Mouse (Mus musculus) bone marrow, adult 2 months (tissue): ENCODE results near the gene Rtn2. TPM values are rescaled to one million over a fixed set of nuclear protein-coding genes. Genes with fewer than 3 reads are reported as not detected.

ENCODE experiments used
- H3K27ac ChIP-seq: fragments of 200-500 bp; 2 replicates; pipeline ENCODE4 v1.5.1; 2012; ENCODE audit warnings: low read depth, mild to moderate bottlenecking, control low read depth, inconsistent platforms, low read length; ENCODE audit not compliant: control insufficient read depth, poor library complexity, insufficient read depth
- H3K4me1 ChIP-seq: fragments of 200-500 bp; 2 replicates; pipeline ENCODE4 v1.6.1; 2011; ENCODE audit warnings: low read length; ENCODE audit not compliant: control insufficient read depth, insufficient read depth
- H3K4me3 ChIP-seq: fragments of 200-500 bp; replicated peaks from 2 replicates; pipeline ENCODE3; 2011; ENCODE audit warnings: mild to moderate bottlenecking, low read depth, low read length, control low read depth; ENCODE audit not compliant: control insufficient read depth
- CTCF ChIP-seq: fragments of 200-500 bp; IDR thresholded peaks from 2 replicates; pipeline ENCODE4 v1.5.1; 2011; ENCODE audit warnings: low read length, control low read depth; ENCODE audit not compliant: control insufficient read depth, insufficient read depth
- POLR2A ChIP-seq: fragments of 200-500 bp; IDR thresholded peaks from 2 replicates; pipeline ENCODE4 v1.6.1; 2011; ENCODE audit warnings: low read depth, mild to moderate bottlenecking, control low read depth, low read length, borderline replicate concordance; ENCODE audit not compliant: control insufficient read depth
- WGBS: fragments of 180-500 bp; shearing (Covaris S2); methylation state at CpG from one replicate; pipeline ENCODE4 v1.1.7; 2018; 5-methylcytosine and 5-hydroxymethylcytosine counted together
- polyA plus RNA-seq: library from polyadenylated mRNA; stranded (reverse); fragments of >200 nt; gene quantifications from 2 replicates; pipeline ENCODE4 v1.2.4, GENCODE M21; 2011; ENCODE audit warnings: low replicate concordance; ENCODE audit not compliant: missing spikeins, insufficient read depth, insufficient read length

The Rtn2 gene
- polyA plus RNA-seq, result 0.92 and 2.3 TPM in 2 replicates

DNA sequence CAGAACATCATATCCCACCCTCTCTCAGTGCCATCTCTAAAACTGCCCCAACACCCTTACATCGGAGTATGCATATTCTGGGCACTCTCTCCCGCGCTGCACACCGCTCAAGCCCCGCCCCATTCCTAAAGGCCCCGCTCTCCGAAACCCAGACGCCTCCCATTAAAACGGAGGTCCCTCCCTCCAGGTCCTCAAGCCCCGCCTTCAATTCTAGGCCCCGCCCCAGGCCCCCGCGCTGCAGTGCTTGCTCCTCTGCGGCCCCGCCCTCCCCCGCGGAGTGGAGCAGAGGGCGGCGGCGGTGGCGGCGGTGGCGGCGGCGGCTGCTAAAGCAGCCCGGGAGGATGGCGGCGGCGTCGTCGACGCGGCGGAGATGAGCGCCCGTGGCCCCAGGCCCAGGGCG lies at the start of gene Rtn2:
Gene Rtn2 (plus strand): TSS at position 240 of the 400 bp plus-strand sequence.
- Histone ChIP-seq H3K4me3 (peak within 1 kb of the TSS; percentile 28), H3K4me1 (no peaks in the 10 kb centered on the region), H3K27ac (no peak within 1 kb of the TSS)
- no peak for TF ChIP-seq POLR2A
- no peak for TF ChIP-seq CTCF
- WGBS, result 1% methylated on average over 35 of the region's 37 CpGs

DNA sequence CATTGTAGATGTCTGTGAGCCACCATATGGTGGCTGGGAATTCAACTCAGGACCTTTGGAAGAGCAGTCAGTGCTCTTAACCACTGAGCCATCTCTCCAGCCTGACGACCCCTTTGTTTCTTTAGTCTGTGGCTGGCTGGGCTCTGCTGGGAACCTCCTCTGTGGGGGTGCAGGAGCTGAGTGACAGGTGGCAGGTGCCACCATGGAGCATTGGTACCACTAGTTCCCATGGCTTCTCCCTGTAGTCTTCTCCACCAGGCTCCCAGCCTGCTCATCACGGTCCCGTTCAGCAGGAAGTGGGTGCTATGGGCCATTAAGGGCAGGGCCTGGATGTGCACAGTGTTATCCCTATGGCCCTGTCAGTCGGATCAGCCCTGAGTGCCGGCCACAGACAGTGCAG lies 47.8 kb upstream of the Rtn2 start:
- Histone ChIP-seq H3K4me3 (no peak overlapping the region), H3K4me1 (no peaks in the 10 kb centered on the region), H3K27ac (no peak overlapping the region)
- WGBS, result 69% methylated on average over 5 of the region's 5 CpGs
- TF ChIP-seq CTCF (no peak), POLR2A (no peak)

DNA sequence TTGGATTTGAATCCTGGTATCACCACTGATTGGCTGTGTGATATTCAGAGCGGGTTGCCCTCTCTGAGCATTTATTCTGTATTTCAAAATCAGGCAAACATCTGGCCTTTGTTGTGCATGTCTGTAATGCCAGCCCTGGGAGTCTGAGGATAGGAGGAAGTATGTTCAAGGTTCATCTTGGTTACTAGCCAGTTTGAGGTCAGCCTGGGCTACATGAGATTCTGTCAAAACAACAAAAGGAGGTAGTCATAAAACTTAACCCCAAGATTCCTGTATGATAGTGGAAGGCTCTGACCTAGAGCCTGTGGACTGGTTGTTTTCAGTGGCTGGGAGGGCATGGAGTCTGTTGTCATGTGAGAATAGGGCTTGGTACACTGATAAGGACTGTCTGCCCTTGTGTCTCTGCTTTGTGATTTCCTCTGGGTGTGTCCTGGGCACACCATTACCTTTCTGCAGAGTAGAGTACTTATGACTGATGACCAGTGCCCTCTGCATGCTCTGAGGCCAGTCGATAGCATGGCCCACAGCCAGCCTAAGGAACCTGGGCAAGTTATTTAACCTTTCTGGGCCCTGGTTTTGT lies 47.2 kb upstream of the Rtn2 start:
- 59% methylated on average over 2 of the region's 2 CpGs for WGBS

DNA sequence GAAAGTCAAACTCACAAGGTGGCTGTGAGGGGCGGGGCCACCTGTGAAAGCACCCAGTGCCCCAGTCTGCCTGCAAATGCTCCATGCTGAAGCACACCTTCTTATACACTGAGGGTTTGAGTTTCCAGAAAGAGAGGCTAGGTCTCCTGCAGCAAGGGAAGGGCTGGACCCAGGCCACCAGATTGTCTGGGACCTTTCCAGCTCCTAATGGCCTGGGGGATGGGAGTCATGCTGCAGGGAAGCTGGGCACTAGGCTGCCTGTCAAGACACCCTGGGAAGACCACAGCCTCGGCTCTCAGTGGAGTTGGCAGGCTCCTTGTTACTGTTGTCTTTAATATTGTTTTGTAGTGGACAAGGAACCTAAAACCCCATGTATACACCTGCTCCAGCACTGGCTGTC lies 46.0 kb upstream of the Rtn2 start:
- TF ChIP-seq CTCF (no peak), POLR2A (no peak)
- WGBS, result 87% methylated on average over 2 of the region's 2 CpGs
- H3K27ac ChIP-seq, result no peak overlapping the region
- no peak overlapping the region for H3K4me3 ChIP-seq
- H3K4me1 ChIP-seq, result no peaks in the 10 kb centered on the region

More for the DNA sequence above, 47.2 kb upstream of the Rtn2 start:
- H3K4me1 ChIP-seq, result no peaks in the 10 kb centered on the region
- no peak overlapping the region for H3K4me3 ChIP-seq
- TF ChIP-seq POLR2A, result no peak
- no peak for TF ChIP-seq CTCF
- H3K27ac ChIP-seq, result no peak overlapping the region

DNA sequence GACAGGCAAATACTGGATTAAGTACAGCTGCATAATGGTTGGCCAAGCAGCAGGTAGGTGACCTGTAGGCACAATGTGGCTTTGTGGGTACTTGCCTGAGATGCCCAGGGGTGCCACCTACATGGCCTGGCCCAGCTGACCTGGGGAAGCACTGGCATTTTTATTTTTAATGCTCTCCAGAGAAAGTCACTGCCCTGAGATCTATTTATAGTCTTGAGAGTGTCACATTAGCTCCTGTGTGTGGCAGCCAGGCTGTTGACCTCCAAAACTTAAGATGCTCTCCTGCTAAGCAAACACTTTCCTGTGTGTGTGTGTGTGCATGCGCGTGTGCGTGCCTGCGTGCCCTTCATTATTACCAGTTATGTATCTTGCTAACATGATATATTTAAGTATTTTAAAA lies 44.1 kb upstream of the Rtn2 start:
- WGBS, result 97% methylated on average over 4 of the region's 4 CpGs
- TF ChIP-seq POLR2A, result no peak
- TF ChIP-seq CTCF, result no peak
- H3K4me3 ChIP-seq, result no peak overlapping the region
- no peak overlapping the region for H3K27ac ChIP-seq
- H3K4me1 ChIP-seq, result no peaks in the 10 kb centered on the region

DNA sequence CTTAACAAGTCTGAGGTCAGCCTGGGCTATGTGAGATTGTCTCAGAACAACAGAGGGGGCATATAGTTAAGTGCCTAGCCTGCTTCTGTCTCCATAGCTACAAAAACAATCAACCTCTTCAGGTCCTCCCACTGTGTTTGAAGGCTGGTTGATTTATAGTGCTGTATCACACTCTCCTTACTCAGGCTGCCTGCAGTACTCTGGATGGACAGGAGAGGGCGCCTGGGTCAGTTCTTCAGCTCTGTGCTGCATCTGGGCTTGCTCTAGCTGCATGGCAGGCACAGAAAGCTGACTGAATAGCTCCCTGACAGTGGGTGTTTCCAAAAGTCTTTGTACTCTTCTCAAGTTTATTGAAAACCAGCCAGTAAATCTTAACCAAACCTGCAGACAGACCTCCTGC lies 43.0 kb upstream of the Rtn2 start:
- Histone ChIP-seq H3K4me3 (no peak overlapping the region), H3K4me1 (no peaks in the 10 kb centered on the region), H3K27ac (no peak overlapping the region)
- 0% methylated on average over 1 of the region's 1 CpGs for WGBS
- TF ChIP-seq CTCF (peak; percentile 99), POLR2A (no peak)

DNA sequence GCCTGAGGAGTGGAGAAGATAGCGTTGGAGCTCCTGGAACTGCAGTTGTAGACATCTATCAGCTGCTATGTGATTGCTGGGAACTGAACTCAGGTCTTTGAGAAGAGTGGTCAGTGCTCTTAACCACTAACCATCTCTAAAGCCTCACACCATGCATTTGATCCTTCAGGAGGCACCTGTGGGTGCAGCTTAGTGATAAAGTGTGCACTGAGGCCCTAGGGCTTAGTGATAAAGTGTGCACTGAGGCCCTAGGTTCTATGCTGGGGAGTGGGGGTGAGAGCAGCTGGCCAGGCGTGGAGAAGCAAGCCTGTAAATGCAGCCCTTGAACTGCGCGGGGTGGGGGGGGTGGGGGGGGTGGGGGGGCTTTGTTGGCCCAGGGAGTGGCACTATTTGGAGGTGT lies 42.4 kb upstream of the Rtn2 start:
- 39% methylated on average over 4 of the region's 4 CpGs for WGBS
- no peaks in the 10 kb centered on the region for H3K4me1 ChIP-seq
- no peak overlapping the region for H3K4me3 ChIP-seq
- no peak overlapping the region for H3K27ac ChIP-seq
- no peak for TF ChIP-seq CTCF
- TF ChIP-seq POLR2A, result no peak

DNA sequence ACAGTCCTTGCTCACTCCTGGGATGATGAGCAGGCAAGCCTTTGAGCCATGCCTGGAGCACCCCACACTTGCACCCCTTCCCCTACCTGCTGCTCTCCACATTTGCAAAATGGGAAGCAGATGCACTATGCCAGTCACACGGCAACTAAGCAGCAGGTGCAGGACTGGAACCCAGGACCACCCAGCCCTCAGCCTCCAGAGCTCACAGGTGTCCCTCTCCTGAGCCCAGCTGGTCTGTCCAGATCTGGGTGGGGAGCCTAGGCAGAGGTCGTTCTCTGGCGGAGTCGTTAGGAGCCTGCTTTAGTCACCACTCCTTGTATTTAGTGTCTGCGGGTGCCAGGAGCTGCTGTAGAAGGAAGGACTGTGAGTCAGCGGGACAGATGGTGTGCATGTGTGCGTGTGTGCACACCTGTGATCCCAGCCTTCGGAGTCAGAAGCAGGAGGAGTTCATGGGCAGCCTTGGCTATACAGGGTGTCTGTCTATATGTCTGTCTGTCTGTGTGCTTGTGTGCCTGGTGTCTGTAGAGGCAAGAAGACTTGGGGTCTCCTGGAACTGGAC lies 41.4 kb upstream of the Rtn2 start:
- H3K4me1 ChIP-seq, result no peaks in the 10 kb centered on the region
- H3K27ac ChIP-seq, result no peak overlapping the region
- WGBS, result 88% methylated on average over 8 of the region's 8 CpGs

DNA sequence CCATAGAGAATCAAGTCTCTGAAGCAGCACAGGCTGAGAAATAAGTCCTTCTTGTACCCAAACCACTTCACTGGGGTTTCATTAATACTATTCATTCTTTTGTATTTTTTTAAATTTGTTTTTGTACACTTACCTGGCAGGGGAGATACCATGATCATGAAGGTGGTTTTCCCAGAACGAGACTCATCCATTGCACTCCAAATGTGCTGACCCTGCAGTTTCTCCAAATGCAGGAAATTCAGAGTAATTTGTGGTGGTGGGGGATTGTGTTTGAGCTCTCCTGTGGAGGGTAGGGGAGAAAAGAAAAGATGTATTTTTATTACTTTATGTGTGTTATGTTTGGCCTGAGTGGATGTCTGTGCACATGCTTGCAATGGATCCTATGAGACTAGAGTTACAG lies 40.4 kb upstream of the Rtn2 start:
- Histone ChIP-seq H3K4me3 (no peak overlapping the region), H3K27ac (no peak overlapping the region), H3K4me1 (no peaks in the 10 kb centered on the region)
- 91% methylated on average over 1 of the region's 1 CpGs for WGBS
- no peak for TF ChIP-seq CTCF
- TF ChIP-seq POLR2A, result no peak

More for the DNA sequence above, 41.4 kb upstream of the Rtn2 start:
- no peak overlapping the region for H3K4me3 ChIP-seq
- TF ChIP-seq CTCF (no peak), POLR2A (no peak)
